Mouse (Mus musculus): ENCODE results near the gene Smim13. TPM values are rescaled to one million over a fixed set of nuclear protein-coding genes. Genes with fewer than 3 reads are reported as not detected.

Gene Smim13
- polyA plus RNA-seq, 1 experiment from 2014 or later, result 10.3 TPM

DNA sequence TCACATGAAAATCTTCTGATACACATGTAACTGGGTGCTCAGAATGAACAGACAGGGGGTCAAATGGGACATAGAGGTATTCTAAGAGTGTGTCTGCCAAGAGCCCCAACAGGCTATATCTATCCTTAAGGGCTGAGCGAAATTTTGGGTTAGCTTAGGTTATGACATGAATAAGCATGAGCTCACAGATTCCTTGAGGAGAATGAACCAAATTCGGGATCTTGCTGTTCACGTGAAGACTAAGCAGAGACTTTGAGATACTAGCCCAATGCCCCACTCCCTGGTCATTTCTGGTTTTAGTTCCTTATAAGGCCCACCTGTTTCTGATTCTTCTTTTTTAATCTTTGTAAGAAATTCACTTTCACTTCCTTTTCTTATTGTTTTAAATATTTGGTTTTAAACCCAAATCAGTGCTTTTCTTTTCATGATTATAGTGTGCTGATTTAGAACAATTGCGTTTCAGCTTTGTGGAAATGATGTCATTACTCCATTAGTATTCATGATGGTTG is 41.9 kb downstream of the Smim13 start:
- H3K27ac ChIP-seq, result no peak overlapping the region
- no peaks in the 10 kb centered on the region for H3K4me1 ChIP-seq (replicated peaks; ENCODE audit: insufficient read depth, low read length)
- no peak overlapping the region for H3K4me3 ChIP-seq (replicated peaks; ENCODE audit: low read depth, low read length)
- TF ChIP-seq CTCF (IDR thresholded peaks at IDR 0.05; ENCODE audit: low read depth), result no peak
- H3K9me3 ChIP-seq (replicated peaks; ENCODE audit: low read length), result no peaks in the 10 kb centered on the region
- no peak overlapping the region for H3K9ac ChIP-seq (ENCODE audit: low read depth, low read length)
- no peaks in the 10 kb centered on the region for H3K27me3 ChIP-seq (ENCODE audit: insufficient read depth, low read length)
- DNase-seq (ENCODE audit: low spot score), result no peak
- ATAC-seq (replicated peaks; ENCODE audit: low FRiP score, low read depth), result no peak
- no peak overlapping the region for H3K4me2 ChIP-seq (ENCODE audit: low read length)
- WGBS, result 89% methylated on average over 4 of the region's 4 CpGs
- H3K36me3 ChIP-seq (ENCODE audit: insufficient read depth, low read length), result no peaks in the 10 kb centered on the region

DNA sequence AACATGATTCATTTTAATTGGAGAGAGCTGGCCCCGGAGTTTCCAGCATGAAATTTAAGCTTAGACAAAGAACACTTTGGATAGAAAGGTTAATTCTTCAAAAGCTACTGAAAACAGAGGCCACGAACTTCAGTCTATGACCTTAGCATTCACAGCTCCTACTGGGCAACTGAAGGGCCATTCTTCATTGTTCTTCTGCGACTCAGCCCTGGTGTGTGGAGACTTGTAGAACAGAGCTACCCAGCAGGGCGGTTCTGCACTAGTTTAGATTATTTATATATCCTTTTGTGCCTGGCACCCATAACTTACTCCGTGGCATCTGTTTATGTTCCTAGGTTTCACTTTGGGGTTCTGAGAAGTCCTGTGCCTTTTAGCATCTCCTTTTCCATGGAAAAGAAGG is 44.0 kb downstream of the Smim13 start:
- no peaks in the 10 kb centered on the region for H3K27me3 ChIP-seq (ENCODE audit: insufficient read depth, low read length)
- H3K9me3 ChIP-seq (replicated peaks; ENCODE audit: low read length), result no peaks in the 10 kb centered on the region
- no peak for TF ChIP-seq CTCF (IDR thresholded peaks at IDR 0.05; ENCODE audit: low read depth)
- no peak overlapping the region for H3K4me3 ChIP-seq (replicated peaks; ENCODE audit: low read depth, low read length)
- DNase-seq (ENCODE audit: low spot score) (no peak), ATAC-seq (replicated peaks; ENCODE audit: low FRiP score, low read depth) (no peak)
- H3K4me1 ChIP-seq (replicated peaks; ENCODE audit: insufficient read depth, low read length), result no peaks in the 10 kb centered on the region
- no peak overlapping the region for H3K9ac ChIP-seq (ENCODE audit: low read depth, low read length)
- no peak overlapping the region for H3K4me2 ChIP-seq (ENCODE audit: low read length)
- no peaks in the 10 kb centered on the region for H3K36me3 ChIP-seq (ENCODE audit: insufficient read depth, low read length)
- no peak overlapping the region for H3K27ac ChIP-seq
- 43% methylated on average over 5 of the region's 5 CpGs for WGBS

DNA sequence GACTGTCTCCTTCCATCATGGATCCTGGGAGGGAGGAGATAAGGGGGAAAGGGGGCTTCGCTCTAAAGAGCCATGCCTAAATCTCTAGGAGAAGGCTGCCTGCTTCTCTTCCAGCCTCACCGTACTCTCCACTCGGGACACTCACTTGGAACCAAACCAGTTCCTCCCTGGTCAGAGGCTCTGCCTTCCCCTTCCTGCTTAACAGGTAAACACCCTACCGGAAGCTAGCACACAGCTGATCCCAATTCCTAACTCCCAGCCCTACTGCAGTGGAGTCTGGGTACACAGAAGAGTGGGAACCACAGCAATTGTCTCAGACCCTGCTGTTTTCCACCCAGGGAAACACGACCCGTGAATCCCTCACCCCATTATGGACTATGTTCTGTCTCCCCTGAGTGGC is 46.2 kb downstream of the Smim13 start:
- H3K4me1 ChIP-seq (replicated peaks; ENCODE audit: insufficient read depth, low read length), result no peaks in the 10 kb centered on the region
- no peak for TF ChIP-seq CTCF (IDR thresholded peaks at IDR 0.05; ENCODE audit: low read depth)
- DNase-seq (ENCODE audit: low spot score) (no peak), ATAC-seq (replicated peaks; ENCODE audit: low FRiP score, low read depth) (no peak)
- no peak overlapping the region for H3K27ac ChIP-seq
- H3K27me3 ChIP-seq (ENCODE audit: insufficient read depth, low read length), result no peaks in the 10 kb centered on the region
- no peak overlapping the region for H3K4me3 ChIP-seq (replicated peaks; ENCODE audit: low read depth, low read length)
- no peaks in the 10 kb centered on the region for H3K9me3 ChIP-seq (replicated peaks; ENCODE audit: low read length)
- no peak overlapping the region for H3K9ac ChIP-seq (ENCODE audit: low read depth, low read length)
- WGBS, result 67% methylated on average over 6 of the region's 6 CpGs
- H3K36me3 ChIP-seq (ENCODE audit: insufficient read depth, low read length), result no peaks in the 10 kb centered on the region
- H3K4me2 ChIP-seq (ENCODE audit: low read length), result no peak overlapping the region

DNA sequence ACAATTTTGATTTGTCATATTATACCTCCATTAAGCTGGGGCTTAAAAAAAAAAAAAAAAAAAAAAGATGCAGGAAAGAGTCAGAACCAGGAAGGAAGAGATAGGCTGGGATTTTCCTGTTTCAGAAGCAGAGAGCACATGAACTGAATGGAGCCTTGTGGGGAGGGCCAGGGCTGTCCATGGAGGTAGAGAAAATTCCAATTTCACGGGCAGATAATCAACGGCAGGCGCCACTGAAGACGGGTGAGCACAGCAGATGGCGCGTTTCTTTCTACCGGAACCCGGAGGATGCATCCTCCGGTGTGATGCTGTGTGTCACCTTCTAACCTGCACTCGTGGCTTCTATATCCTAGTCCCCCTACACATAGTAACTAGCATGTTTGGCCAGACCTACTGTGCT is 46.8 kb downstream of the Smim13 start:
- no peak overlapping the region for H3K4me3 ChIP-seq (replicated peaks; ENCODE audit: low read depth, low read length)
- H3K4me1 ChIP-seq (replicated peaks; ENCODE audit: insufficient read depth, low read length), result no peaks in the 10 kb centered on the region
- no peak overlapping the region for H3K9ac ChIP-seq (ENCODE audit: low read depth, low read length)
- H3K4me2 ChIP-seq (ENCODE audit: low read length), result no peak overlapping the region
- H3K36me3 ChIP-seq (ENCODE audit: insufficient read depth, low read length), result no peaks in the 10 kb centered on the region
- no peak overlapping the region for H3K27ac ChIP-seq
- H3K9me3 ChIP-seq (replicated peaks; ENCODE audit: low read length), result no peaks in the 10 kb centered on the region
- no peak for TF ChIP-seq CTCF (IDR thresholded peaks at IDR 0.05; ENCODE audit: low read depth)
- ATAC-seq (replicated peaks; ENCODE audit: low FRiP score, low read depth), result no peak
- no peaks in the 10 kb centered on the region for H3K27me3 ChIP-seq (ENCODE audit: insufficient read depth, low read length)
- DNase-seq (ENCODE audit: low spot score), result no peak
- WGBS, result 70% methylated on average over 10 of the region's 10 CpGs

DNA sequence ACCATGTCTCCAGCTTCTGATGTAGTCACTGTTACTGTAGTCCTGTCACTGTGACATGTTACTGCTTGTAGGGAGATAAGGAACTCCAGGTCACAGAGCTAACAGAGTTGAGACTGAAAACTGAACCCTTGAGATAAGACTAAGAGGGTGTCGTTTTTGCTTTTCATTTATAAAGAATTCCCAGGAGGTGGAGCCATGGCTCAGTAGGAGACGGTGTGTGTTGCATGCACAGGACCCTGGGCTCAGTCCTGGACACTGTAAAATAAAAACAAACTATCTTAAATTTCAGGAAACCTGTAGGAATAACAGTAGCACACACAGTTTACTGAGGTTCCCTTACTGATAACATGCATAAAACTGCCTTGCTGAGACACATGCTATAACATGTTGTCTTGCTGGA is 48.9 kb downstream of the Smim13 start:
- no peak overlapping the region for H3K4me3 ChIP-seq (replicated peaks; ENCODE audit: low read depth, low read length)
- H3K27ac ChIP-seq, result no peak overlapping the region
- peak; percentile 55 for TF ChIP-seq CTCF (IDR thresholded peaks at IDR 0.05; ENCODE audit: low read depth)
- peak; percentile 50 for DNase-seq (ENCODE audit: low spot score)
- H3K9me3 ChIP-seq (replicated peaks; ENCODE audit: low read length), result no peaks in the 10 kb centered on the region
- no peak overlapping the region for H3K9ac ChIP-seq (ENCODE audit: low read depth, low read length)
- no peak for ATAC-seq (replicated peaks; ENCODE audit: low FRiP score, low read depth)
- no peaks in the 10 kb centered on the region for H3K36me3 ChIP-seq (ENCODE audit: insufficient read depth, low read length)
- no peaks in the 10 kb centered on the region for H3K4me1 ChIP-seq (replicated peaks; ENCODE audit: insufficient read depth, low read length)
- 16% methylated on average over 2 of the region's 2 CpGs for WGBS
- H3K4me2 ChIP-seq (ENCODE audit: low read length), result no peak overlapping the region
- no peaks in the 10 kb centered on the region for H3K27me3 ChIP-seq (ENCODE audit: insufficient read depth, low read length)

DNA sequence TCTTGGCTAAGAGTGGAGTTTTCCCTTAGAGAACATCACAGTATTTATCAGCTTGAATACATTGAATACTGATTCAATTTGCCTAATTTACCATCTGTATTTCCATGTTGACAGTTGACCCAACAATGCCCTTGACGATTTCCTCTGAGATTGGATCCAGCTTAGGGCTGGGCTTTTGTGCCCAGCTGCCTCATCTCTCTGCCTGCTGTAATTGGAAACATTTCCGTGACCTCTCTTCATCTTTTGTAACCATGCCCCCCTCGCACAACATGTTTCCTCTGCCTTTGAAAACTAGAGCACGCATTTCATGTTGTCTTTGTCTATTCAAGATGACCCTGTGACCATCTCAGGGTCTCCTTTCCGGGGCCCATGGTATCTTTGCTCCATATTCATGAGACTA is 49.4 kb downstream of the Smim13 start:
- H3K27ac ChIP-seq, result no peak overlapping the region
- WGBS, result 26% methylated on average over 5 of the region's 5 CpGs
- no peak overlapping the region for H3K4me2 ChIP-seq (ENCODE audit: low read length)
- DNase-seq (ENCODE audit: low spot score) (no peak), ATAC-seq (replicated peaks; ENCODE audit: low FRiP score, low read depth) (no peak)
- H3K36me3 ChIP-seq (ENCODE audit: insufficient read depth, low read length), result no peaks in the 10 kb centered on the region
- no peaks in the 10 kb centered on the region for H3K27me3 ChIP-seq (ENCODE audit: insufficient read depth, low read length)
- H3K4me3 ChIP-seq (replicated peaks; ENCODE audit: low read depth, low read length), result no peak overlapping the region
- no peak overlapping the region for H3K9ac ChIP-seq (ENCODE audit: low read depth, low read length)
- no peaks in the 10 kb centered on the region for H3K9me3 ChIP-seq (replicated peaks; ENCODE audit: low read length)
- TF ChIP-seq CTCF (IDR thresholded peaks at IDR 0.05; ENCODE audit: low read depth), result no peak
- H3K4me1 ChIP-seq (replicated peaks; ENCODE audit: insufficient read depth, low read length), result no peaks in the 10 kb centered on the region

DNA sequence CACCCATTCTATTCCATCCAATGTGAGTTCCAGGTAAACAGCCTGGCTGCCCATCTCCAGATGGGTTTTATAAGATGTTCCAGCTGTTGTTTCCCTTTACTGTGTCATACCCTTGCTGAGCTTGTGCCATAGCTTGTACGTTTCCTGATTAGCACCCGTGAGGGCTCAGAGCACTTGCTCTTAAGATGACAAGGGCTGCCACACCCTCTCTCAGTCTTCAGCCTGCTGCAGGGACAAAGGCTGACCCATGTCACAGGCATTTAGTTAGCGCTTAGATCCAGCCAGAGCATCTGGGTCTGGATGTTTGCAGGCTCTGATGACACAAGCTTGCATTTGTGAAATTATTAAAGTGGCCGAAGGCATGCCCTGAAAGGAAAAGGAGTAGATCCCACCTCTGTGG is 50.4 kb downstream of the Smim13 start:
- no peaks in the 10 kb centered on the region for H3K27me3 ChIP-seq (ENCODE audit: insufficient read depth, low read length)
- H3K36me3 ChIP-seq (ENCODE audit: insufficient read depth, low read length), result no peaks in the 10 kb centered on the region
- TF ChIP-seq CTCF (IDR thresholded peaks at IDR 0.05; ENCODE audit: low read depth), result no peak
- no peak overlapping the region for H3K4me2 ChIP-seq (ENCODE audit: low read length)
- ATAC-seq (replicated peaks; ENCODE audit: low FRiP score, low read depth) (no peak), DNase-seq (ENCODE audit: low spot score) (no peak)
- H3K9me3 ChIP-seq (replicated peaks; ENCODE audit: low read length), result no peaks in the 10 kb centered on the region
- H3K9ac ChIP-seq (ENCODE audit: low read depth, low read length), result no peak overlapping the region
- no peak overlapping the region for H3K4me3 ChIP-seq (replicated peaks; ENCODE audit: low read depth, low read length)
- 69% methylated on average over 4 of the region's 4 CpGs for WGBS
- H3K27ac ChIP-seq, result no peak overlapping the region
- no peaks in the 10 kb centered on the region for H3K4me1 ChIP-seq (replicated peaks; ENCODE audit: insufficient read depth, low read length)
